Mouse (Mus musculus): ENCODE measurements around the gene Lhx5. TPM values are rescaled to one million over a fixed set of nuclear protein-coding genes. Genes with fewer than 3 reads are reported as not detected.

The Lhx5 gene
- polyA plus RNA-seq, 1 experiment from 2014 or later = not detected

DNA sequence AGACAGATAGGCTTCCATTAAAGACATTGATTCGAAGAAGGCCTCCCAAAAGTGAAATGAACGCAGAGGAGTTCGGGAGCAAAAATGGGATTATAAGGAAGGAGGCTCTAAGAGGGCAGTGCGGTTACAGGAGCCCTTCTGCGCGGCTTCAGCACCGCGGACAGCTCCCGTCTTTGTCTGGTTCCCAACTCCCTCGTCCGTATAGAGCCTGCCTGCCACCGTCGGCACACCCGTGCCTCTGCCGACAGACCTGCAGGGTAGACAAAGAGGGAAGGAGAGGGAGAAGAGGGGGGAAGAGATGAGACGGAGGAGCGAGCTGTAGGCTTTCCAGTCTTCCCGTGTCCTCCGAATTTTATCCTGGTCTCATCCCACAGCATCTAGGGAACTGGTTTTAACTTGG lies 7.5 kb upstream of the Lhx5 start:
- ATAC-seq = no peak
- WGBS = 2% methylated on average over 19 of the region's 19 CpGs
- no peak overlapping the region for H3K4me2 ChIP-seq (replicated peaks)

DNA sequence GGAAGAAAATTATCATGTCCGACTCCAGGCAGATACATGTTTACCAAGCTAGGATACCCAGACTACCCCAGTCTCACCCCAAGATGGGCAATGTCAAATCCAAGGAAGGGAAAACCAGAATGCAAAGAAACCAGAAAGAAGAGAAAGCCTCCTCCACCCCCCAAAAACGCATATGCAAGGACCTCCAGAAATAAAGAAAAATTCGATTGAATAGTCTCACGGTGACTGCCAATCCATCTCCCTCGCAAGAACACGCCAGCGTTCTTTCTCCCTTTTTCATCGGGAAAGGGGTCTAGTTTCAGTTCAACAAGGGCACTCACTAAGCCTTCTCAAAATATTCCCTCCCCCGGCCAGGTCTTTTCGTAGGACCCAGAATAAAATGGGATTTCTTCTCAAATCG lies 6.8 kb upstream of the Lhx5 start:
- Histone ChIP-seq H3K4me3 (replicated peaks) (no peak overlapping the region), H3K4me2 (replicated peaks) (no peak overlapping the region), H3K36me3 (no peaks in the 10 kb centered on the region), H3K9ac (no peak overlapping the region), H3K27me3 (replicated peaks) (peaks cover 82% of the 10 kb centered on the region), H3K27ac (no peak overlapping the region), H3K9me3 (no peaks in the 10 kb centered on the region), H3K4me1 (replicated peaks) (no peaks in the 10 kb centered on the region; the same call in 1 of the 2 replicates)
- ATAC-seq = no peak
- 2% methylated on average over 11 of the region's 11 CpGs for WGBS

More for the DNA sequence above, 7.5 kb upstream of the Lhx5 start:
- Histone ChIP-seq H3K4me1 (replicated peaks) (no peaks in the 10 kb centered on the region; the same call in 1 of the 2 replicates), H3K9ac (no peak overlapping the region), H3K36me3 (no peaks in the 10 kb centered on the region), H3K27me3 (replicated peaks) (peaks cover 77% of the 10 kb centered on the region), H3K4me3 (replicated peaks) (no peak overlapping the region), H3K27ac (no peak overlapping the region), H3K9me3 (no peaks in the 10 kb centered on the region)

DNA sequence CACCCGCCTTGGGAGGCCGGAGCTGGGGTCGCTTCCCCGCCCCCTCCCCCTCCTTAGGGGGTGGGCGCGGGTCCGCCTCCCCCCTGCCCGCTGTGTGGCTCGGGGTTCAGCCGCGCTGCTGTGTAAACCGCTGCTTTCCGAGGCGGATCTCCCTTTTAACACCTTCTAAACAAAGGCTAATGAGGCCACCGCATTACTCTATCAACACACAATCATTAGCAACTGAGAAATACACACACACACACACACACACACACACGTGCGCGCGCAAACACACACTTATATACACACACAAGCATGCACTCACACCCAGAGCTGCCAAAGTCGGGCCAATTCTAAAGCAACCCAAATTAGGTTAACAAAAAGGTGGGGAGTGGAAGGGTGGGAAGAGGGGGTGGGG lies 5.8 kb upstream of the Lhx5 start:
- ATAC-seq = no peak
- Histone ChIP-seq H3K36me3 (no peaks in the 10 kb centered on the region), H3K4me1 (replicated peaks) (no peaks in the 10 kb centered on the region; the same call in 1 of the 2 replicates), H3K4me3 (replicated peaks) (no peak overlapping the region), H3K4me2 (replicated peaks) (no peak overlapping the region), H3K9me3 (no peaks in the 10 kb centered on the region), H3K9ac (no peak overlapping the region), H3K27ac (no peak overlapping the region), H3K27me3 (replicated peaks) (peaks cover 86% of the 10 kb centered on the region)
- WGBS = 0% methylated on average over 16 of the region's 20 CpGs

DNA sequence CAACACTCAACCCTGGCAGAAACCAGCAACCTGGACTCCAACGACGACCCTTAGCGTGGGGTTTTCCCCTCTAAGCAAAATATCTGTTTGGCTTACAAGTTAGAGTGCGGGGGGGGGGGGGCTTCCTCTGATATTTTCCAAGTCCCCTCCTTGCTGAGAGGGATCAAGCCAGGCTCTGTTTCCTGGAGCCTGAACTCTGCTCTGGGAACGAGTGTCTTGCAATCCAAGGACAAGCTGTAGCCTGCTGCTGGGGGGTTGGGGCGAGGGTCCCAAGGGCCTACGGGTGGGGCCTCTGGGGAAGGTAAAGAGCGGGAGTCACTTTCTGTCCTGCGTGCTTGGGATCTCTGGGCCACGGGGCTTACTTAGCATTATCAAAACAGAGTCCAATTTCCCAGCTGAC lies 4.9 kb upstream of the Lhx5 start:
- ATAC-seq = no peak
- Histone ChIP-seq H3K4me2 (replicated peaks) (no peak overlapping the region), H3K4me1 (replicated peaks) (no peaks in the 10 kb centered on the region; the same call in 1 of the 2 replicates), H3K27me3 (replicated peaks) (peaks cover 88% of the 10 kb centered on the region), H3K27ac (no peak overlapping the region), H3K4me3 (replicated peaks) (no peak overlapping the region), H3K9me3 (no peaks in the 10 kb centered on the region), H3K9ac (no peak overlapping the region), H3K36me3 (no peaks in the 10 kb centered on the region)
- 2% methylated on average over 10 of the region's 10 CpGs for WGBS

DNA sequence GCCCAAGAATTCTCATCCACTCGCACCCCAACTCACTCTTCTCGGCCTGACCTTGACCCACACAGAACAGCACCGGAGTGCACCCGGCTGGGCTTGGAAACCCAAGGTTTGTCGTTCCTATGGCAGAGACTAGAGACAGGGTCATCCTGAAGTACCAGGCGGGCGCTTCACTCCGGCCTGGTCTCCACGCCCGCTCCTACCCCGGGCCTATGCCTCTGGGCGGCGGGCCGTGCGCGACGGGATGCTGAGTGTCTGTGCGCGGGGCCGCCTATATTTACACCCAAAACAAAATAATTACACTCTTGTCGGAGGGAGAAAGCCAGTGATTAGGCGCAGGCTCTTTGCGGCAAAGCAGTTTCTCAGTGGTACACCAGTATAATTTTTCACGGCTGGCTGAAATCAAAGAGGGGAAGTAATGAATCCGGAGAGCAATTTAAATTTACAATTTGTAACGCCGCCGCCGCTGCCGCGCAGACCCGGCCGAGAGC lies 4.0 kb upstream of the Lhx5 start:
- H3K36me3 ChIP-seq = no peaks in the 10 kb centered on the region
- no peaks in the 10 kb centered on the region for H3K9me3 ChIP-seq
- no peak overlapping the region for H3K9ac ChIP-seq
- WGBS = under 1% methylated on average over 33 of the region's 33 CpGs
- no peaks in the 10 kb centered on the region; the same call in 1 of the 2 replicates for H3K4me1 ChIP-seq (replicated peaks)
- ATAC-seq = no peak
- H3K4me3 ChIP-seq (replicated peaks) = no peak overlapping the region
- peaks cover 88% of the 10 kb centered on the region for H3K27me3 ChIP-seq (replicated peaks)
- no peak overlapping the region for H3K4me2 ChIP-seq (replicated peaks)
- no peak overlapping the region for H3K27ac ChIP-seq

DNA sequence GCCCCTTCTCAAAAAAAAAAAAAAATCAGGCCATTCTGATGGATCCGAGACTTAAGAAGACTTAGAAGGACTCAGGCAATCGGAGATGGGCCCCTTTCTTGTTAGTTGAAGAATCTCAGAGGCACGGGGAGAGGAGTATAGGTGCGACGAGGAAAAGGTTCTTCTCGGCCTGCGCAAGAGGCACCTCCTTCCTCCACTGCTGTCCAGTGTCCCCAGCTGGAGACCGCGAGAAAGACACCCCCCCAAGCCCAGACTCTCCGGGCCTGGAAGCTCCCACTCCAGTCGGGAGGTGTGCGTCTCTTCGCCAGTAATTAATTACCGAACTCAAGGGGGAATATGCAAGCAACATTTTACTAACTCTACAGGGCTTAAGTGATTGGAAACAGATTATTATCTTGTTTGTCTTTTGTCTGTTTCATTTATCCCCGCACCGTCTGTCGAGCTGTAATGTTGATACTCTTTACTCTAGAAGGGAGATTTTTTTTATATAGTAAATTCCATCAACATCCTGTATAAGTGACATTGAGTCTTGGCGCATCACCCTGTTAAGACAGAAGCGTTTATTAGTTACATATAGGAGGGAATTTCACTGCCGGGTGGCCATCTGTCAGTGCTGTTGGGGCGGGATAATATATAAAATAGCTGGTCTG lies 3.2 kb upstream of the Lhx5 start:
- no peak overlapping the region for H3K4me2 ChIP-seq (replicated peaks)
- ATAC-seq = no peak
- no peak overlapping the region for H3K9ac ChIP-seq
- H3K27ac ChIP-seq = no peak overlapping the region
- H3K36me3 ChIP-seq = no peaks in the 10 kb centered on the region
- H3K9me3 ChIP-seq = no peaks in the 10 kb centered on the region
- WGBS = 2% methylated on average over 21 of the region's 21 CpGs
- H3K27me3 ChIP-seq (replicated peaks) = peaks cover 88% of the 10 kb centered on the region
- H3K4me1 ChIP-seq (replicated peaks) = no peaks in the 10 kb centered on the region; the same call in 1 of the 2 replicates
- no peak overlapping the region for H3K4me3 ChIP-seq (replicated peaks)

DNA sequence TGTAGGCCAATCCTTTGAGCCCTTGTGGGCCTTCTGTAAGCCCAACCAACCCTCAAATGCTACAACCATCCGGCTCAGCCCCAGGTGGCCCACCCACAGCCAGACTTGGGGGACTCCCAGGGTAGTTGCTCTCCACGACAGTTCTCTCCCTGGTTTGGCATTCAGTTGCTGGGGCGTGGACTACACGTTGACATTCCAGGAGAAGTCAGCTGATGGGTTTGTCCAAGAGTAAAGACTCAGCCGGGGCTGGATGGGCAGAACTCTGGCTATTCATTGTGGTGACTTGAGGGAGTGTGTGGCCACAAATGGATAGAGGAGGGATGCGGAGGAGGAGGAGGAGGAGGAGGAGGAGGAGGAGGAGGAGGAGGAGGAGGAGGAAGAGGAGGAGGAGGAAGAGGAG lies 2.5 kb upstream of the Lhx5 start:
- Histone ChIP-seq H3K4me3 (replicated peaks) (no peak overlapping the region), H3K27me3 (replicated peaks) (peaks cover 91% of the 10 kb centered on the region), H3K9me3 (no peaks in the 10 kb centered on the region), H3K4me1 (replicated peaks) (no peaks in the 10 kb centered on the region; the same call in 1 of the 2 replicates), H3K9ac (no peak overlapping the region), H3K4me2 (replicated peaks) (no peak overlapping the region), H3K27ac (no peak overlapping the region), H3K36me3 (no peaks in the 10 kb centered on the region)
- WGBS = 3% methylated on average over 5 of the region's 6 CpGs
- no peak for ATAC-seq

DNA sequence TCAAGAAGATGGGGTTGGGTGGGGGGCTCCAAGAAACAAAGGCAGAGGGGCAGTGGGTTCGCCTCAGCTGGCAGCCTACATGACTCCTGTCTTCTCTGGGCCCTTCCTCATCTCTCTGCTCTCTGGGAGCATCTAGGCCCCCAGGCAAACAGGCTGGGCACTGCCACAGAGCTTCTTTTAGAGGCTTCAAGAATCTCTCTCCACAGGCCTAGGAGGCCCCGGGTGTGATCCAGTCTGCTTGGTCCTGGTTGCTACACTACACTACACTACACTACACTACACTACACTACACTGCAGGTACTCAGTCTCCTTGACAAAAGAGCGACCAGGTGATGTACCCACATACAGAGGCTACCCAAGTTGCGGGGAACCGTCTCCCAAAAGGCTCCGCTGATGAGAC lies 1.8 kb upstream of the Lhx5 start:
- WGBS = 4% methylated on average over 6 of the region's 6 CpGs
- no peak overlapping the region for H3K4me3 ChIP-seq (replicated peaks)
- H3K36me3 ChIP-seq = no peaks in the 10 kb centered on the region
- ATAC-seq = no peak
- peaks cover 91% of the 10 kb centered on the region for H3K27me3 ChIP-seq (replicated peaks)
- no peaks in the 10 kb centered on the region; the same call in 1 of the 2 replicates for H3K4me1 ChIP-seq (replicated peaks)
- H3K9ac ChIP-seq = no peak overlapping the region
- H3K9me3 ChIP-seq = no peaks in the 10 kb centered on the region
- H3K27ac ChIP-seq = no peak overlapping the region
- no peak overlapping the region for H3K4me2 ChIP-seq (replicated peaks)

DNA sequence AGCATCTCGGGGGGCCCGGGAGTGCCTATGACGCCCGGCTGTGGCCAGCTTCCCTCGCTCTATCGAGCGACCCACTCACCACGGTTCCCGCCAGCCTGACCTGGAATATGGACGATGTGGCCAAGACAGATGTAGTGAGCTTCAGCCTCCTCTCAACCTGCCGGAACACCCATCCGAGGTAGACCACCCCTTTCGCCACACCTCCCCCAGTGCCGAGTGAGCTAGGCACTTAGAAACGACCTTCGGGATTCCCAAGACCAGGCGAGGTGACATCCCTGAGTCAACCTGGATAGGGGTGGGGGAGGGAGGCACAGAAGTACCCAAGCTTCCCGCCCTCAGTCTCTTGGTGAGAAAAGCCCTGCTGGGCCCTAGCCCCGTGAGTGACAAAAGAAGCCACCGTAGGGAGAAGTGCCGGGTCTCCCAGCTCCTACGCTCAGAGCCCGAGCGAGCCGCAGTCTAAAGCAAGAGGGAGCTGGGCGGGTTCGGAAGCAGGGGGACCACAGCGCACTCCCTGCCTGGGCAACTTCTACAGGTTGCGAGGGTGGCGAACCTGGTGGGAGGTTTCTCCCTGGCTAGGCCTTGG lies 407 bp upstream of the Lhx5 start:
- Histone ChIP-seq H3K9ac (no peak overlapping the region), H3K9me3 (no peaks in the 10 kb centered on the region), H3K27ac (no peak overlapping the region), H3K27me3 (replicated peaks) (peaks cover 95% of the 10 kb centered on the region), H3K4me3 (replicated peaks) (no peak overlapping the region), H3K4me1 (replicated peaks) (peaks cover 4% of the 10 kb centered on the region), H3K36me3 (no peaks in the 10 kb centered on the region), H3K4me2 (replicated peaks) (no peak overlapping the region)
- ATAC-seq = no peak
- 1% methylated on average over 30 of the region's 30 CpGs for WGBS

DNA sequence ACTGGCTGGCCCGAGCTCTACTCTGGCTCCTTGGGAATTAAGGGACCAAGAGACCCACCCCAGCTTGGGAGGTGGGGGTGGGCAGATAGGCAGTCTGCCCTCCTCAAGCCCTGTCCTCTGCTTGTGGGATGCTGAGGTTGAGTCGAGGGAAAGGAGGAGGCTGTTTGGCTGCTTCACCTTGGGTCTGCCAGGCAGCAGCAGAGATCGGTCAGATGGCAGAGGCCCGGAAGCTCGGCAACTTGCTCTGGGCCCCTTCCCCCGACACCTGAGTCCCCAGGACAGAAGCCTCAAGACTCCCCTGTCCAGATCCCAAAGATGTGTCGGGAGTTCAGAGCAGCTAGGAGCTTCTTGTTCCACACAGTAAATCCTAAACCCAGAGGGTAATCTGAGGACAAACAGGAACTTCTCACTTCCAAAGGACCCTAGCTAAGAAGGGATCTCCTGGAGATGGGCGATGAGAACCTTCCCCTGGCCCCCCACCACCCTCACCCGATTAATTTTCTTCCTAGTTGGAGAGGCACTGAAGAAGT lies 1.1 kb downstream of the Lhx5 start:
- H3K27me3 ChIP-seq (replicated peaks) = peaks cover 94% of the 10 kb centered on the region
- no peak overlapping the region for H3K4me2 ChIP-seq (replicated peaks)
- H3K4me1 ChIP-seq (replicated peaks) = peaks cover 7% of the 10 kb centered on the region
- no peaks in the 10 kb centered on the region for H3K9me3 ChIP-seq
- 2% methylated on average over 9 of the region's 9 CpGs for WGBS
- no peak overlapping the region for H3K9ac ChIP-seq
- H3K4me3 ChIP-seq (replicated peaks) = no peak overlapping the region
- no peaks in the 10 kb centered on the region for H3K36me3 ChIP-seq
- no peak for ATAC-seq
- no peak overlapping the region for H3K27ac ChIP-seq

DNA sequence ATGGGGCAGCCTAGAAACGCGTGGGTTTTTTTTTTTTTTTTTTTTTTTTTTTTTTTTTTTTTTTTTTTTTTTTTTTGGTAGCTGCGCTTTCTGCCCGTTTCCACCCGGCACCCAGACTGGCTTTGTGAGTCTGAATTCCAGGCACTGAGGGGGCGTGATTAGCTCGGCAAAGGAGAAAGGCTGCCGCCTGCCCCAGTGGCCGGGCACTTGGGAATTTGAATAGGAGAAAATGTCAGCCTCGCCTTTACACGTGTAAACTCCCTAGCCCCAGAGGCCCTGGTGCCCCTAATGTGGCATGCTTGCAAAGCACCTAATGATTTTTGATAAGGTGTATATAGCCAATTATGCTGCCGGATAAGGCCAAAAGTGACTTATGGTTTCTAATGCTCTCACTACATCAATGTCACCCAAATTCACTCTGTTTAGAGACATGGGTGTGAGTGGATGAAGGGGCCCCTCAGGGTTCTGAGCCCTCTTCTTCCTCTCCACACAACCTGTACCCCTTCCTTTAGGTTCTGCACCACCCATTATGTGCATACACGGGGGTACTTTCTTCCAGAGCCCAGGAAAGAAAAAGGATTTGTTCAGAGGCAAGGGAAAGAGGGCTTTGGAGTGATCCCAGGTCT lies 1.7 kb downstream of the Lhx5 start:
- Histone ChIP-seq H3K9ac (no peak overlapping the region), H3K27me3 (replicated peaks) (peaks cover 94% of the 10 kb centered on the region), H3K4me1 (replicated peaks) (peaks cover 12% of the 10 kb centered on the region), H3K4me2 (replicated peaks) (no peak overlapping the region), H3K27ac (no peak overlapping the region), H3K9me3 (no peaks in the 10 kb centered on the region), H3K36me3 (no peaks in the 10 kb centered on the region), H3K4me3 (replicated peaks) (no peak overlapping the region)
- WGBS = 2% methylated on average over 13 of the region's 13 CpGs
- no peak for ATAC-seq

DNA sequence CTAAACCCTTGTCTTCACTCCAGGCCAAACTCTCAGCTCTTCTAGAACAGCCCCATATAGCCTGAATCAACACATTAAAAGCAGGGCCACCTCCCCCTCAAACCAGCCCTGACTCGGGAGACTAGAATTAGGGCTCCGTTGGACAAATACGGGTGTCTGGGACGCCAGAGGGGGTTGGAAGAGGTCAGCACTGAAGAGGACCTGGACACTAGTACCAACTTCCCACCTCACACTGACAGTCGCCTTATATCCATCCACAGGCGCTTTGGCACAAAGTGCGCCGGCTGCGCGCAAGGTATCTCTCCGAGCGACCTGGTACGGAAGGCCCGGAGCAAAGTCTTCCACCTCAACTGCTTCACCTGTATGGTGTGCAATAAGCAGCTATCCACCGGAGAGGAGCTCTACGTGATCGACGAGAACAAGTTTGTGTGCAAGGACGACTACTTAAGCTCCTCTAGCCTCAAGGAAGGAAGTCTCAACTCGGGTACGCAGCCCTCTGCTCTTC lies 2.8 kb downstream of the Lhx5 start:
- no peaks in the 10 kb centered on the region for H3K36me3 ChIP-seq
- WGBS = 2% methylated on average over 21 of the region's 21 CpGs
- no peak overlapping the region for H3K27ac ChIP-seq
- H3K4me3 ChIP-seq (replicated peaks) = no peak overlapping the region
- no peaks in the 10 kb centered on the region for H3K9me3 ChIP-seq
- ATAC-seq = no peak
- no peak overlapping the region for H3K9ac ChIP-seq
- peaks cover 12% of the 10 kb centered on the region for H3K4me1 ChIP-seq (replicated peaks)
- no peak overlapping the region for H3K4me2 ChIP-seq (replicated peaks)
- peaks cover 96% of the 10 kb centered on the region for H3K27me3 ChIP-seq (replicated peaks)

Data from intestine, embryonic 15.5 days (tissue).